Mouse (Mus musculus) right cerebral cortex, postnatal 14 days (tissue): Measurements from ENCODE around the gene Il9.

ENCODE experiments used
- DNase-seq: peaks from one replicate; pipeline ENCODE4 v3.0.0; 2022

Gene Il9

DNA sequence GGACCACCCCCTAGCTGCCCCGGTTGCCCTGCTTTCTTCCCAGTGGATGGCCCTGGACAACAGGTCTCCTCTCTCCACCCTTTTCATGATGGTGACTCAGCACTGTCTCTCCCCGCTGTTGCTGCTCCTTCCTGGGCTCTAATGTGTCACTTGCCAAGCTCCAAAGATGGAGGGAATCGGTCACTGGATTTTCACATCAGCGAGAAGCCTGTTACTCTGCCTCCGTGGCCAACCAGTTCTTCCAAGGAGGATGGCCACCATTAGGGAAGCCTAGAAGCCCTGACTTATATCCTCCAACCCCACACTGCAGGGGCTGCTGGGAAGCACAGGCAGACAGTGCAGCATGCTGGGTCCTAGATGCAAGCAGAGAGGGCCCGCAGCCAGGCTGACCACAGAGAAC lies 10.8 kb downstream of the Il9 start:
- no peak for DNase-seq

DNA sequence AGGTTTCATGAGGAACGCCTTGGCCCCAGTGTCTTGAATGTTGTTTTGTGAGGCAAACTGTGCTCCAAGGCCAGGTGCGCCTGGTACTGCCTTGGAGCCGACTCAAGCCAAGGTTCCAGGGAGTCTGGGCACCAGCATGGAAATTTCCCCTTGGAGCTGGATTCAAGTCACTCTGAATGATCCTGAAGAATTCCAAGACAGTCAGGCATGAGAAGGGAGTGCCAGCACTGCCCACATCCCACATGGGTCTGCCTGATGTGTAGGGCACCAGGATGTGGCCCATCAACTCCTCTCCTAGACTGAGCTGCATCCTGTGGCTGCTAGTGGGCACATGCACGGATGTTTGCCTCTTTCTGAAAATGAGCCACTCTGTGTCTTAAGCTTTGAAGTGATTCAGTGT lies 13.5 kb downstream of the Il9 start:
- DNase-seq: no peak

DNA sequence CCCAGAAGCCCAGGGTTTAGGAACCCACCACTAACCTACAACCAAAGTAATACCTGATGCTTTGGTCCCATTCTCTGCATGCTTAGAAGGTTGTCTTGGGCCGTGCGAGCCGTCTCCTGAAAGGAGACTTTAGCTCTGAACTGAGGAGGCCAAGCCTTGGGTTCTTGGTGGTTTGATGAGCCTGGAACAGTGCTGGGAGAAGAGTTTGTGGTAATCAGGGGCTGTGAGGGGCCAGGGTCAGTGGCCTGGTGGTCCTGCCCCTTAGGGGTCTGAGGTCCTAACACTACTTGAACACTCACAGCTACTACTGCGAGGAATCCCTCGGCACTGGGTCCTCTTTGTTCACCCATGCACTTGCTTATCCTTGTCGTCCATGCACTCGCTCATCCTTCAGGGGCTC lies 14.3 kb downstream of the Il9 start:
- no peak for DNase-seq

DNA sequence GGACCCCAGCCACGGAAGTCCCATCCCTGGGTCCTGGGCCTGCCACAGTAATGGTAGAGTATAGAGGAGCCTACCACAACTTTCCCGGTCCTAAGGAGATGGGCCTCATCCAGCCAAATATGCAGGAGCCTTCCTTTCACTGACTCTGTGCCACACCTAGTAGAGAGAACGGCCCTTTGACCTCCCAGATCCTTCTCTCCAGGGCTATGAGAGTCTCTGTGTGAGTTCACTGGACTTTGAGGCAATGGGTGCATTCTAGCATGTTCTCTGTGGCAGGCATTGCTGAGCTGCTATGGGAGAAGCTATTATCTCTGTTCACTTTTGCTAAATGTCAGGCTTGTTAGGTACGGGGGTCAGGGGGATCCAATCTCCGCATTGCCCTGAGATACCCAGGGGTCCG lies 18.3 kb downstream of the Il9 start:
- no peak for DNase-seq

DNA sequence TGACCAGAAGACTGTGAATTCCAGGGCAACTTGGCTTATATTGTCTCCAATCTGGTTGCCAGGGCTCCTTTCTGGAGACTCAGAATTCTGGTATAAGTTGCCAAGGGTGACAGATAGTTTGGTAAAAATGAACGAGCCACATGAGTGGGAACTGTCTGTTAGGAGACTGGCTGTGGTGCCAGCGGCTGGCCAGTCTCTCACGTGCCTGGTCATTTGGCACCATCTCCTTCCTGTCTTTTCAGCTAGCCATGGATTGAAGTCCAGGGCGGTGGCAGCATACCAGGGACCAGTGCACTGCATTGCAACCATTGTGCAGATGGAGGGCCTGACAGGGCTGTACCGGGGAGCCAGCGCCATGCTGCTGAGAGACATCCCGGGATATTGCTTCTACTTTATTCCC lies 18.8 kb downstream of the Il9 start:
- no peak for DNase-seq

DNA sequence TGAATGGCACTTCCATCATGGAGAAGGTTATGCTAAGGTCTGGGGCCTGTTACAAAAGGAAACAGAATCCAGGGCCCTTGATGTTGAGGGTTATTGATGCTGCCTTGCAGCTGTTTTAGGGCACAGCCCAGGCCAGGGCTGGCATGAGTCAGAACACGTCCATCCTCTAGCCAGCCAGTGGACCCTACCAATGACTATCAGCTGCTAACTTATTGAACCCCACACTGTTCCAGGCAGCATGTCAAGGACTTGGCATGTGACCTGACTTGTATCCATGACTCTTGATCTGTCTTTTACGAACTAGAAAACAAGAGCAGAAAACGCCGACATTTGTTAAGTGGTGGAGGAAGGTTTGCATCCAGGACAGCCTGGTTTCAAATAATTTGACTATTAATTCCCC lies 19.3 kb downstream of the Il9 start:
- DNase-seq: no peak

DNA sequence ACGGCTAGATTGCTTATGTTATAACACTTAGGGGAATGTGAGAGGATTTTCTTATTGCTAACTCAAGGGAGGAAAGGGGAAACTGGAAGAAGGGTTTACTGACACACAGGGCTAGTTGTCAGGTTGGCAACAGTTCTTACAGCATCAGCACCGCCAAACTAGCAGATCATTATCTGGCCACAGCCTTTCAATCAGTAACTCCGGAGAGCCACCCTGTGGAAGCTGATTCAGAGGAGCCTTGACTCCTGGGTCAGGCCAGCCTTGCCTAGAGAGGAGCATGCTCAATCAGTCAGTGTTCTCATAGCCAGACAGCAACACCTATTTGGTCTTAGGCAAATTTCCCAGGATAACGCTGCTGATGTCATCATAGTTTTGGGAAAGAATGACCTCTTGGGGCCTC lies 20.6 kb downstream of the Il9 start:
- DNase-seq: no peak

DNA sequence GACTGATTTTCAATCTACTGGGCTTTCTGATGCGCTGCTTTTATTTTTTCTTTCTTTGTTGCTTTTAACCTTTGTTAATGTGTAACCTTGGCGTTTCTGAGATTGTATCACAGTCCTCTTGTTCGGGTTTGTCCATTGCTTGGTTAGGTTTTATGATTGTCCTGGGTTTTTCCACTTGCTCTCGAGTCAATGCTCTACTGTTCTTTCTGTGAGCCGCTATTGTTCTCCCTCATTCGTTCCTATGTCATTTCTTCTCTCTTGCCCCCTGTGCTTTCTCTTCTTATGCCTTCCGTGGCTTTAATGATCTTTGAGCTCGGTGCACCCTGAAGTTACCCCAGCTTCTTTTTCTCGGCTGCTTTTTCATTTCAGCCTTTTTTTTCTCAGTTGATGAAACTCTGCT lies 24.0 kb downstream of the Il9 start:
- no peak for DNase-seq

DNA sequence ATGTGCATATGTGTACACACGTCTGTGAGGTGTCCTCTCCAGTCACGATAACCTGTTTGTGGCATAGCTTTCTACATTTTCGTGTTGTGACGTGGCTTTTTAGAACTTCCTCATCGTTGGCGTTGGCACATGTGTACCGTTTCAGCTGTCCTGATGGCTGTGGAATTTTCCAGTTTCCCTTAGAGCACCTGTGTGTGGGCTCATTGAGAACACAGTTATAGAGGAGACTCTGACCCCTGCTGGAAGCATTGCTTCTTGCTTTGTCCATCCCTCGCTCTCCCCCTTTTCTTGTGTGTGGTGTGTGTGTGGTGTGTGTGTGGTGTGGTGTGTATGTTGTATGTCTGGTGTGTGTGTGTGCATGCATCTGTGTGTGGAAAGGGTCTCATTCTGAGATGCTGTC lies 32.0 kb downstream of the Il9 start:
- DNase-seq: no peak

DNA sequence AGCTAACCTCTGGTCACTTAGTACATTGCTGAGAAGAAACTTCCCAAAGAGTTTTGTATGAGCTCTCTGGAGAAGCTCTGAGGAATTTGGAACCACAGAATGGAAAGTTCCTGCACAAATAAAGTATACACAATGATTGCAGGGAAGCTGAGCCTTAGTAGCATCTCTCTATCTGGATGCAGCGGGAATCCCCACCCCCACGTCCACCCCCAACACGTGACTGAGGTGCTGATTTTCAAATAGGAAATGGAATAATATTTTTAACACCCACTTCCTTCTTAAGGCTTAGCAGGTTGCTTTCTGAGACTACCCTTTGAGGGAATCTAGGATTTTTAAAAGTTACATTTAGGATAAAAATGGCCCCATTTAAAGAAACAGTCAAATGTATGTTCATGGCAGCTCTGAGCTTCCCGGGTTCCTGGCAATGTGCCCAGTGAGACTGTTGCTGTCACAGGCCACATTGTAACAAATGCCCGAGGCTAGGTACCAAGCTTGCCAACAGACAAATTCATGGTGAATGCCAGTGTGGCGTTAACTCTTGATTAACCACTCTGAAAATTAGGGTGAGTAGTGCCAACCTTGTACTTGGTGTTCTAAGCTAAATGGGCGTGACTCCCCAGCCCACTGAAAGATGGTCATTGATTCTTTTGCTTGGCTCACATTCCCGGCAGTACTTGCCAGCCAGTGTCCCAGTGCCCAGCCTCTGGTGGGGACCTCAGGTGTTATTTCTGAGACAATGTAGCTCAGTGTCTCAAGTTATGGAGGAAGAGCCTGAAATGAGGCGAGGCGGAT lies 32.6 kb downstream of the Il9 start:
- no peak for DNase-seq

DNA sequence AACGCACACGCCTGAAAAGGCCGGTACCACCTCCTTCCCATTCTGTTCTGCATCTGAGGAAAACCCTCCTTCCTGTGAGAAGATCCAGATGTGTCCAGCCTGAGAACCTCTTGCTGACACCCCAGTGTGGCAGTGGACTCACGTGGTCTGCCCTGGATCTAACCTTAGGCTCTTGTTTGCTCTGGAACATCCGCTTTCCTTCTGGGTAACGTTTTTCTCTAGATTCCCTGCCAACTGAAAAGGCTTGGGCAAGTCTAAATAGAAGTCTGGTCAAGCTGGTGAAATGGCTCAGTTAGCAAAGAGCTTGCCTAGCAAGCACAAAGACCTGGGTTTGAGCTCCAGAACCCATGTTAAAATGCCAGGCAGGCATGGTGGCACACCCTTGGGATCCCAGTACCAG lies 37.0 kb downstream of the Il9 start:
- no peak for DNase-seq

DNA sequence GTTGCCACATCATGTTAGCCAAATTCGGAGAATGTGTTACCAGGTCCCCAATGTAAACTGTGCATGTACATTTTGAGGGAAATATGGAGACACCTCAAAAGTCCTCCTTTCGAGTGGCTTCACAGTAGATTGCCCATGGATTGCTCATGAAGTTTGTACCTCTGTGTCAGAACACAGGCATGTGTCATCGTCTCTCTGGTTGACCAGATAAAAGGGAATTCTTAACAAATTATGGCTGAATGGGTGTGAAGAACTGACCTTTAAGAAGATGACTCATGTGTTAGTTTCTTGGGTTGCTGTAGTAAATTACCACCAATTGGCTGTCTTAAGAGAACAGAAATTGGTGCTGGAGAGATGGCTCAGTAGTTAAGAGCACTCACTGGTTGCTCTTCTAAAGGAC lies 37.9 kb downstream of the Il9 start:
- DNase-seq: no peak

DNA sequence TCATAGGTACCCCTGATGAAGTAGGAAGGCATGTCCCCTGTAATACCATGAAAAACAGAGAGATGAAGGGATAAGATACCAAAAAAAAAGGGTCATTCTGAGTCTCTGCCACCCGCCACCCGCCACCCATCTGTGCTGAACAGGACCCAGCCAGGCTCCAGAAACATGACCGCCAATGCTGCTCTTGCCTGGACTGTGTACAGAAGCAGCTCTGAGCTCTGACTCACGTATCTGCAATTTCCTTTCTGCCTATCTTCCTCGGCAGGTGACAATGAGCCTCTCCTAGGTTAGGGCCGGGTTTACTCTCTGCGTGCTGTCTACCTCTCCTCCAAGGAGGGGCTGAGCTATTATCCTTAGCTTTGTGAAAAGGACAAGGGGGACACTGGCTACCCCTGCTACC lies 38.6 kb downstream of the Il9 start:
- no peak for DNase-seq

DNA sequence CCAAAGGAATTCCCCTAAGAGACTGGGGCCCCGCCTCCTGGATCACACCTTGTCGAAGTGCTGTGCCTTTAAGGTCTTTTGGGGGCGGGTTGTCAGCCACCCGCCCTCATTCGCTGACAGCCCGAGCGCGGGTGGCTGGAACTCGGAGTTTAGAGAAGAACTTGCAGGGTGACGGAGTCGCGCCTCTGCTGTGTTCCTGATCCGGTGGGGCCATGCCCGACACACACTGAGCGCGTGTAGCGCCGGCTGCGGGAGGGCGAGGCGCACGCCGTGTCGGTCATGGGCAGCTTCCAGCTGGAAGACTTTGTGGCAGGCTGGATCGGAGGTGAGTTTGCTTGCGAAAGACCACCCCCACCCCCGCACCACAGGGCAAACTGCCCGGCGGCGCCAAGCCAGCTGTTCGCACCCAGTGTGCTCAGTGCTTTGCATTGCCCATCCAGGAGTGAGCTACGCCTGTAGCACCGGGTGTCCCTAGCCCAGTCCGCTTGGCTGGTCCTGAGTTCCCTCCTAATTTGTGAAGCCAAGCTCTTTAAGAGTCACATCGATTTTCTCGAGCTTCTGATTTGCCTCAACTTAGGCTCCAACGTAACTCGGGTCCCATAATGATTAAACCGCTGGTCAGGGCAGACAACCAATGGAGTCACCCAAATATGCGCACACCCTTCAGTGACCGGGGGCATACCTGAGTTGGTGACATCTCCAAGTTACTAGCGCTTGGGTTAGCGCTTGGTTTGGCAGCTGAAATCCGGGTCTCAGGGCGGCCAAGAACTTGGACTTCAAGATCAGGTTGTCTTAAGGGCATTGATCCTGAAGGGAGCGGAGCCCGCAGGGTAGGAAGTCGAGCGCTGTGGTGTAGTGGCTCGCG lies 43.6 kb downstream of the Il9 start, which contains the start of gene Slc25a48:
Gene Slc25a48, plus strand, starts transcription at position 145 of the 865 bp plus-strand sequence.
- peak; percentile 28 for DNase-seq

DNA sequence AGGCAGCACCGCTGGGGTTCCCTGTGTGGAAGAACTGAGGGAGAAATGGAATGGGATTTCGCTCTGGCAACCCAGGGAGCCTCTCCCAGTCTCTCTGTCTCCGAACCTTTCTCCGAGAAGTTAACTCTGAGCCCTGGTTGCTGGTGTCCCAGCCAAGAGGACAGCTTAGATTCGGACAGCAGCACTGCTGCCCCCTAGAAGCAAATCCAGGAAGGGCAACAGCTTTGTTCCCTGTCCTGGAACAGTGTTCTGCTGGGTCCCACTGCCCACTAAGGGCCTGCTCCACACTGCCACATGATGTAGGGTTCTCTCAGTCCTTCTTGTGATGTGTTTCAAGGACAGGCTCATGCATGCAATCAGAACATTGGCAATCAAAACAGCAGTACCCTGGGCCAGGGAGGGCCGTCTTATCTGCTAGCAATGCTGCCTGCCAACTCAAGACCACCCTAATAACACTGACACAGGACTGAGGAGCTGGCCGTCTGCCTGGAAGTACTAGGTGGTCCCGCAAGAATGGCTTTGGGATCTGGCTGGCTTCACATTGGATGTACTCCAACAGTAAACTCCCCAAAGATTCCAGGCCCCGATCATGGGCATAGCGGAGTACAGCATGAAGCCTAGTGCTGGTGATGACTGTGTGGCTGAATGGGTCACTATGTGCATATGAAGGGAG lies 46.3 kb downstream of the Il9 start:
- DNase-seq: no peak

DNA sequence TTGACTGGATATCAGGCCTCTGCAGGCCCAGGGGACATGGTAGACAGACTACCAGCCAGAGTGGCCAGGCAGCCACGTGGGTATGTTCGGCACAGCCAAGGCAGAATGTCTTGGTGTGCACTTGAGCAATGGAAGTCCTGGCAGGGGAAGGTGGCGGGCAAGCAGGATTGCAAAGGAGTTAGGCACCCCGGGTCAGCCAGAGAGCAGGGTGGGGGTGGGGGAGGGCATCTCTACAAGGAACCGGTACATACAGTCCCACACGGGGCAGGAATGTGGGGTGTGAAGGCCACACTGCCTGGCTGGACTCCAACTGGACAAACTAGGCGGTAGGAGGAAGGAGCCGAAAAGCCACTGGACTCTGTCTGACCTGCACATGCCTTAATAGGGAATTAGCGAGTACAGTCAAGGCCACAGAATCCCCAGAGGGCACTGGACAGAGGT lies 47.7 kb downstream of the Il9 start:
- DNase-seq: no peak

DNA sequence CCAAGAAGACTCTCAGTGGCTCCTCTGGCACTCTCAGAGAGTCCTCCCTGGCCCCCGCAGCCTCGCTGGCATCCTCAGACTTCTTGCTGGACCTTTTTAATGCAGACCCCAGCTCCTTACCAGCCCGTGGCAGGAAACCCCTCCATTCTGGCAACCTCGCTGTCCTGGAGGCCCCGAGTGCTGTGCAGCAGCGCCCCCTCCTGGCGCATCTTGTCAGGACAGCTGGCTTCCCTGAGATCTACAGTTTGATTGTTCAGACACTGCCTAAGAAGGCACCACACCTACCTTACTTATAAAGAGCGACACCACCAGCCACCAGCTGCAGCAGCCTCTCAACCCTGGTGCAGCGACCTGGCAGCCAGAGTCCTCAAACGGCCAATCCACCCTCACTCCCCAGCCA lies 48.6 kb downstream of the Il9 start:
- peak; percentile 76 for DNase-seq

DNA sequence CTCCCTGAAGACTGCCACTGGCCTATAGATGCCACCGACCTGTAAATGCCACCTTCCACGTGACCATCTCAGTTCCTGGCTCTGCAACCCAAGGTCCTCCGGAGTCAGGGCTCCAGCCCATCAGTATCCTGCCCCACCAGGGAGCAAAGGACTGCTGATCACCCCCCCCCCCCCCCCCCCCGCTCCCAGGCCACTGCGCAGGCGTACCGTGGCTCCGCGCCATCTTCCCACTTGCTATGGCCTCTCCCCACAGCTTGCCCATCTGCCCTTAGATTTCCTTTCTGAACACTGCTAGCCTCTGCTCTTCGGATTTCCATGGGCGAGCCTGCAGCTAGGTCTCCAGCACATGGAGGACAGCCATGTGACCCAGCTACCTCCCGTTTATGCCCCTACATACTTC lies 49.5 kb downstream of the Il9 start:
- no peak for DNase-seq
